Mouse (Mus musculus): ENCODE measurements around the gene Pde10a.

DNA sequence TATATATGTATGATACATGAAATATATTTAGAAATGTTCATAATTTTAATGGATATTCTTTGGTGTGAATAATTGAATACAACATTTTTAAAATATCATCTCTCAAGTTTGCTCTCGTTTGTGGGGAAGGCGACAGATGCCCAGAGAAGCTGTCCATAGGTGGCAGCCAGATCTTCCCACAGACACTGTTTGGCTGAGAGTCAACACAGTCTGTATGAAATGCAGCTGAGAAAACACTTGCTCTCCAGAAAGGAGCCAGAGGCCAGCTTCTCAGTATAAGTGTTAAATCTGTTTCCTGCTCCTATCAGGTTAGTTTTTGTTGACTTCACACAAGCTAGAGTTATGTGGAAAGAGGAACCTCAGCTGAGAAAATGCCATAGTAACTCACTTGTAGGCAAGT is 461.4 kb downstream of the Pde10a start:
- no peak for TF ChIP-seq CTCF (IDR thresholded peaks at IDR 0.05; ENCODE audit: extremely low read depth, insufficient read depth, insufficient read length, insufficient replicate concordance)
- no peak for TF ChIP-seq POLR2A (IDR thresholded peaks at IDR 0.05; ENCODE audit: low read depth, low read length)
